Mouse (Mus musculus) hindbrain, embryonic 11.5 days (tissue): ENCODE measurements around the gene Efcab11. TPM values are rescaled to one million over a fixed set of nuclear protein-coding genes. Genes with fewer than 3 reads are reported as not detected.

Source experiments
- ATAC-seq: fragments of 200-750 bp; cut with Nextera tagmentation; 2 replicates; pipeline ENCODE4 v1.8.0; 2017; ENCODE audit warnings: mild to moderate bottlenecking, moderate TSS enrichment, moderate library complexity; ENCODE audit not compliant: low FRiP score
- DNase-seq: peaks from one replicate; pipeline ENCODE4 v3.0.0-alpha.2; 2015; ENCODE audit warnings: low spot score
- H3K27ac ChIP-seq: fragments of 300-500 bp; sonication (generic); 2 replicates; pipeline ENCODE4 v1.5.1; 2014; ENCODE audit warnings: mild to moderate bottlenecking, low read depth, low read length
- H3K27me3 ChIP-seq: fragments of 300-500 bp; sonication (generic); 2 replicates; pipeline ENCODE4 v1.6.1; 2014; ENCODE audit warnings: mild to moderate bottlenecking, low read length, moderate library complexity, mixed read lengths; ENCODE audit not compliant: control insufficient read depth, insufficient read depth
- H3K36me3 ChIP-seq: fragments of 300-500 bp; sonication (generic); 2 replicates; pipeline ENCODE4 v1.6.1; 2014; ENCODE audit warnings: mild to moderate bottlenecking, low read length, moderate library complexity, mixed read lengths; ENCODE audit not compliant: control insufficient read depth, insufficient read depth
- H3K4me1 ChIP-seq: fragments of 300-500 bp; sonication (generic); replicated peaks from 2 replicates; pipeline ENCODE4 v1.6.1; 2014; ENCODE audit warnings: low read length, mixed read lengths; ENCODE audit not compliant: control insufficient read depth, insufficient read depth
- H3K4me2 ChIP-seq: fragments of 300-500 bp; sonication (generic); replicated peaks from 2 replicates; pipeline ENCODE4 v1.6.1; 2014; ENCODE audit warnings: mild to moderate bottlenecking, low read depth, low read length
- H3K4me3 ChIP-seq: fragments of 300-500 bp; sonication (generic); 2 replicates; pipeline ENCODE4 v1.5.1; 2014; ENCODE audit warnings: low read depth, low read length
- H3K9ac ChIP-seq: fragments of 300-500 bp; sonication (generic); 2 replicates; pipeline ENCODE4 v1.6.1; 2014; ENCODE audit warnings: low read depth, low read length
- H3K9me3 ChIP-seq: fragments of 300-500 bp; sonication (generic); 2 replicates; pipeline ENCODE4 v1.6.1; 2016; ENCODE audit warnings: low read length; ENCODE audit not compliant: control insufficient read depth
- WGBS: fragments of 180-500 bp; shearing (Covaris S2); extraction: QIAGEN DNeasy Blood & Tissue Kit; methylation state at CpG from one replicate; pipeline ENCODE4 v1.1.7; 2014; 5-methylcytosine and 5-hydroxymethylcytosine counted together
- polyA plus RNA-seq: library from polyadenylated mRNA; unstranded; fragments of >200 nt; fragmentation: Nextera tagmentation; extraction: Ambion mirVana; gene quantifications from 2 replicates; pipeline ENCODE4 v1.2.1, GENCODE M21; 2014

Gene Efcab11
- polyA plus RNA-seq, 1 experiment from 2014 or later, result 25.6 TPM

- DNase-seq (no peak), ATAC-seq (no peak)
- no peak overlapping the region for H3K9ac ChIP-seq
- H3K36me3 ChIP-seq, result no peaks in the 10 kb centered on the region
- H3K4me1 ChIP-seq, result no peaks in the 10 kb centered on the region
- H3K4me2 ChIP-seq, result no peak overlapping the region
- no peaks in the 10 kb centered on the region for H3K9me3 ChIP-seq
- no peak overlapping the region for H3K27ac ChIP-seq
- no peaks in the 10 kb centered on the region for H3K27me3 ChIP-seq
- 77% methylated on average over 3 of the region's 3 CpGs for WGBS
- H3K4me3 ChIP-seq, result no peak overlapping the region
These were observed 120.2 kb downstream of the Efcab11 start for GRCm38 (mm10) chr12:99764053-99764452.

GRCm38 (mm10) chr12:99757754-99758526 lies 126.3 kb downstream of the Efcab11 start:
- WGBS, result 52% methylated on average over 15 of the region's 15 CpGs
- Histone ChIP-seq H3K27me3 (no peaks in the 10 kb centered on the region), H3K27ac (no peak overlapping the region), H3K4me2 (no peak overlapping the region), H3K4me3 (no peak overlapping the region), H3K36me3 (no peaks in the 10 kb centered on the region), H3K9ac (no peak overlapping the region), H3K4me1 (0 out of 2 replicates have a peak, but pooled peaks cover 5% of the 10 kb centered on the region), H3K9me3 (no peaks in the 10 kb centered on the region)
- peak; percentile 93 for ATAC-seq
- DNase-seq, result peak; percentile 75

GRCm38 (mm10) chr12:99756914-99757687 lies 127.1 kb downstream of the Efcab11 start:
- no peak overlapping the region for H3K27ac ChIP-seq
- no peaks in the 10 kb centered on the region for H3K36me3 ChIP-seq
- H3K4me1 ChIP-seq, result 0 out of 2 replicates have a peak, but pooled peaks cover 5% of the 10 kb centered on the region
- no peak overlapping the region for H3K4me3 ChIP-seq
- H3K9me3 ChIP-seq, result no peaks in the 10 kb centered on the region
- DNase-seq, result no peak
- WGBS, result 66% methylated on average over 18 of the region's 18 CpGs
- no peak overlapping the region for H3K9ac ChIP-seq
- H3K4me2 ChIP-seq, result no peak overlapping the region
- H3K27me3 ChIP-seq, result no peaks in the 10 kb centered on the region
- ATAC-seq, result peak; percentile 54

GRCm38 (mm10) chr12:99756213-99756612 lies 128.0 kb downstream of the Efcab11 start:
- no peak overlapping the region for H3K9ac ChIP-seq
- H3K4me3 ChIP-seq, result no peak overlapping the region
- 91% methylated on average over 9 of the region's 9 CpGs for WGBS
- ATAC-seq (no peak), DNase-seq (no peak)
- no peaks in the 10 kb centered on the region for H3K36me3 ChIP-seq
- H3K4me2 ChIP-seq, result no peak overlapping the region
- no peaks in the 10 kb centered on the region for H3K27me3 ChIP-seq
- H3K4me1 ChIP-seq, result 0 out of 2 replicates have a peak, but pooled peaks cover 5% of the 10 kb centered on the region
- H3K27ac ChIP-seq, result no peak overlapping the region
- no peaks in the 10 kb centered on the region for H3K9me3 ChIP-seq

DNA sequence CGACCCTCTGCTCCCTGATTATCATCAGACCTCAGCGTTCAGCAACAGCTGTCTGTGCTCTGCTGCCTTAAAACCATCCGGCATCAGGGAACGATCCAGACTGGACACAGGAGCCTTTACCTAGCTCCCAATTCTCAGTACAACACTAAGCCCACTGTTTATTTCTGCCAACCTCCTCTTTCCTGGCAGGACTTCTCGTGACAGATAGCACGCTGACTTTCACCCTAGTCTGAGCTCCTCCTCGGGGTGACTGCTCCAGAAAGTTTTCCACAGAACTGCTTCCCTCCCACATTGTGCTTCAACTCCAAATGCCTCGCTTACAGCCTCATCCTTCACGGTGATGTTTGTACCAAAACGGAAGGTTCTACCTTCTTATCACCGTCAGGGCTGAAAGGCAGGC lies 131.3 kb downstream of the Efcab11 start:
- H3K36me3 ChIP-seq, result no peaks in the 10 kb centered on the region
- no peaks in the 10 kb centered on the region for H3K27me3 ChIP-seq
- H3K4me1 ChIP-seq, result no peaks in the 10 kb centered on the region
- DNase-seq (no peak), ATAC-seq (no peak)
- H3K4me3 ChIP-seq, result no peak overlapping the region
- no peaks in the 10 kb centered on the region for H3K9me3 ChIP-seq
- no peak overlapping the region for H3K9ac ChIP-seq
- H3K4me2 ChIP-seq, result no peak overlapping the region
- WGBS, result 85% methylated on average over 11 of the region's 11 CpGs
- no peak overlapping the region for H3K27ac ChIP-seq

DNA sequence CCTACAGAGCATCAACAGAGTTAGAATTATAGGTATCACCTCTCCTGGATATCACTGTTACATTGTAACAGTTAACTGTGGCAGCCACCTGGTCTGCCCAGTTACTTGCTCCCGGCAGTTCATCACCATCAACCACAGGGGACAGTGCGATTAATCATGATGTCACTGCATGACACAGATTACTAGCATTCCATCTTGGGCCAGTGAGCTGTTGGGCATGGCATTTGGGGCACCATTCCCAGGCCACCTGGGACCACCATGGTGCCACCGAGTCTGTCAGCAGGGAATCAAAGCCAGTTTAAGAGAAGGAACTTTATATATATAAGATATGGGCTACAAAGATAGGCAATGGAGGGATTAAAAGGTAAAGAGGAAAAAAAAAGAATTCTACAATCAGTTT lies 134.8 kb downstream of the Efcab11 start:
- H3K9ac ChIP-seq, result no peak overlapping the region
- H3K4me3 ChIP-seq, result no peak overlapping the region
- H3K9me3 ChIP-seq, result no peaks in the 10 kb centered on the region
- DNase-seq, result no peak
- no peaks in the 10 kb centered on the region for H3K27me3 ChIP-seq
- H3K36me3 ChIP-seq, result no peaks in the 10 kb centered on the region
- WGBS, result 69% methylated on average over 3 of the region's 3 CpGs
- no peaks in the 10 kb centered on the region for H3K4me1 ChIP-seq
- ATAC-seq, result no peak
- no peak overlapping the region for H3K27ac ChIP-seq
- H3K4me2 ChIP-seq, result no peak overlapping the region

GRCm38 (mm10) chr12:99741631-99742030 lies 142.6 kb downstream of the Efcab11 start:
- H3K27ac ChIP-seq, result no peak overlapping the region
- DNase-seq (no peak), ATAC-seq (no peak)
- H3K4me3 ChIP-seq, result no peak overlapping the region
- no peaks in the 10 kb centered on the region for H3K9me3 ChIP-seq
- no peaks in the 10 kb centered on the region for H3K4me1 ChIP-seq
- no peak overlapping the region for H3K4me2 ChIP-seq
- H3K36me3 ChIP-seq, result no peaks in the 10 kb centered on the region
- H3K9ac ChIP-seq, result no peak overlapping the region
- no peaks in the 10 kb centered on the region for H3K27me3 ChIP-seq
- WGBS, result 85% methylated on average over 8 of the region's 8 CpGs

DNA sequence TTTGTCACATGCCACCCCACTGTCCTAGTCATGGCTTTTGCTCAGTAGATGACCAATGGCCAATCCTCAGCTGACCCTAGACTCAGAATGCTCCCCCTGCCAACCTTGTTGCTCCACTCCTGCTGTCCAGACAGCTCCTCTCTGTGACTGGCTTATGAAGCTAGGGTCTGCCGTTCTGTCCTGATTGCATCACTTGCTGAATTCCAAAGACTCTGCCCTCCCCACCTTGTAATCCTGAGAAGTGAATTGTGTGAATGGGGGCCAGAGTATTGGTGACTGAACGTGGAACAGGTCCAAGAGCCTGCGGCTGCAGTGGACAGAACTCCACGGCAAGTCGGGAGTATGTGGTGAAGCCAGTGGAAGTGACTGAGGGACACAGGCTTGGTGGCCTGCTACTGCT lies 145.0 kb downstream of the Efcab11 start:
- Histone ChIP-seq H3K4me1 (no peaks in the 10 kb centered on the region), H3K27ac (no peak overlapping the region), H3K9ac (no peak overlapping the region), H3K27me3 (no peaks in the 10 kb centered on the region), H3K9me3 (no peaks in the 10 kb centered on the region), H3K36me3 (no peaks in the 10 kb centered on the region), H3K4me3 (no peak overlapping the region), H3K4me2 (no peak overlapping the region)
- no peak for DNase-seq
- WGBS, result 74% methylated on average over 5 of the region's 5 CpGs
- no peak for ATAC-seq

DNA sequence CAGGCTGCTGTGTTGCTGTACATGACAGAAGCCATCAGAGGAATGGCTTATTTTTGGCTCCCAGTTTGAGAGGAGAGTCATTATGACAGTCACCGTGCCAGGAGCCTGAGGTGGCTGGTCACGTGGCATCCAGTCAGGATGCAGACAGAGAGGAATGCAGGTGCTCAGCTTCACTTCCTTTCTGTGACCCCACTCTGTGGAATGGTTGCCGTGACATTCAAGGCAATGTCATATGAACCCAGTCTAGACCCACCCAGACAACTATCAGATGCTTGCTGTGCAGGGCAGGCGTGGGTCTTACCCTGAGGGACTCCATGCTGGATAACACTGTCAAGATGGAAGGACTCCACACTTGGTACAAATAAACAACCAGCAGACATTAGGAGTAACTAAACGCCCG lies 146.0 kb downstream of the Efcab11 start:
- Histone ChIP-seq H3K4me3 (no peak overlapping the region), H3K9me3 (no peaks in the 10 kb centered on the region), H3K4me2 (no peak overlapping the region), H3K4me1 (no peaks in the 10 kb centered on the region), H3K36me3 (no peaks in the 10 kb centered on the region), H3K27ac (no peak overlapping the region), H3K9ac (no peak overlapping the region), H3K27me3 (no peaks in the 10 kb centered on the region)
- WGBS, result 89% methylated on average over 6 of the region's 6 CpGs
- DNase-seq (no peak), ATAC-seq (no peak)
